Mouse (Mus musculus) cerebellum, adult 18-20 months (tissue): ENCODE data around the gene 4930451I11Rik.

ENCODE experiments used
- DNase-seq, 2 experiments: peaks; one replicate each; pipeline ENCODE4 v3.0.0; 2021

4930451I11Rik gene

DNA sequence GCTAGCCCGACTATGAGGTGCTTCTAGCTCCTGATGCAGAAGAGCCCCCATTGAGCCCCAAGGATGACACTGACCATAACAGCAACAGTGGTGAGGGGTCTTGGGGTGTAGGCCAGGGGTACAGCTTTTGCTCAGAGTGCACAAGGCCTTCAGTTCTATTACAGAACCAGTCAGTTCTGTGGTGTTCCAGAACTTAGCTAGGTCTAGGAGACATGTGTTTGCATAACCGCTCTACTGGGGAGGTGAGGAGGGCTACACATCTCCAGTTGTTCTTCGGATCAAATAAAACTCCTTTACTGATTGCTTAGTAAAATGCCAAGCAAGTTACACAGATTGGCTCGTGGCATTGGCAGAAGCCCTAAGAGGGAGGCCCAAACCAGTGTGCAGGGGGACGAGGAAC is at the start of gene 4930451I11Rik:
Gene 4930451I11Rik (minus strand): TSS at position 101 of the 400 bp plus-strand sequence.
- DNase-seq: no peak

GRCm38 (mm10) chr7:126881040-126881439 is 49.6 kb upstream of the 4930451I11Rik start:
- DNase-seq: no peak

GRCm38 (mm10) chr7:126877239-126877638 is 45.8 kb upstream of the 4930451I11Rik start:
- DNase-seq: no peak

- no peak for DNase-seq
These were observed 39.1 kb upstream of the 4930451I11Rik start for GRCm38 (mm10) chr7:126870520-126870891.

DNA sequence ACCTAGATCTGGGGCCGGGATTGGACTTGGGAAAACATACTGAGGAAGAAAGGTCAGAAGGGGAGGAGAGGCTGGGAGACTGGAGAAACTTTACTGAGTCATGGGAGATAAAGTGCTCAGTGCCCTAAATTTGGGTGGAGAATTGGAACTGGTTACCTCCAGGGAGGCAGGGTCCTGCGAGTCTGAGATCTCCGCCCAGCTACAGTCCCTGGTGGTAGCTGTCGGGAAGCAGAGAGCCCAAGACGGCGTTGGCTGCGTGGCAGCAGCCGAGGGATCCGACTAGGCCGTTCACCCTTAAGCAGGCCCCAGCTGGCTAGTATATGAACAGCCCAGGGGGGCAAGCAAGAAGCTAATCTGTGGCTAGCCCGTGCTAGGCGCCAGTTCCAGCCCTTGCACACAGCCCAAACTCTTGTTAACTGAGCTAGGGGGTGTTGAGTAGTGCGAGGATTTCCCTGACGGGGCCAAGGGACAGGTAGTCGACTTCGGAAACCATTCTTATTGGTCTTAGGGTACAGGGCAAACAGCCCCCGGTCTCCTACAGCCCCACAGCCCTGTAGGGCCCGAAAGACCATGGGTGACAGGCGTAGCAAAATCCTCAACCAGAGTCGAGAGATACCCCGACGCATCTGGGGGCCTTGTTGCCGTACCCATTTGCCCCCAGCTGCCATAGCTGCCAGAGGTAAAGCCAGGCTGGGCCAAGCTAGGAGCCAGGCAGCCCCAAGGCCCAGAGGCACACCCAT is 38.5 kb upstream of the 4930451I11Rik start:
- DNase-seq: no peak

- DNase-seq: no peak
These were observed 36.6 kb upstream of the 4930451I11Rik start for GRCm38 (mm10) chr7:126868003-126868402.

GRCm38 (mm10) chr7:126867534-126867933 is 36.1 kb upstream of the 4930451I11Rik start:
- no peak for DNase-seq

GRCm38 (mm10) chr7:126863791-126864190 is 32.4 kb upstream of the 4930451I11Rik start:
- no peak for DNase-seq

- peak; percentile 94 to 97 for DNase-seq
These were observed 30.8 kb upstream of the 4930451I11Rik start, which contains the start of gene Ino80e for GRCm38 (mm10) chr7:126862147-126862784. Ino80e (minus strand) TSS chr7:126862377.

- peak; percentile 97 to 98 for DNase-seq
These were observed 30.1 kb upstream of the 4930451I11Rik start, which contains the start of gene Hirip3 for GRCm38 (mm10) chr7:126861429-126862130. Hirip3 (plus strand) TSS chr7:126861972.

DNA sequence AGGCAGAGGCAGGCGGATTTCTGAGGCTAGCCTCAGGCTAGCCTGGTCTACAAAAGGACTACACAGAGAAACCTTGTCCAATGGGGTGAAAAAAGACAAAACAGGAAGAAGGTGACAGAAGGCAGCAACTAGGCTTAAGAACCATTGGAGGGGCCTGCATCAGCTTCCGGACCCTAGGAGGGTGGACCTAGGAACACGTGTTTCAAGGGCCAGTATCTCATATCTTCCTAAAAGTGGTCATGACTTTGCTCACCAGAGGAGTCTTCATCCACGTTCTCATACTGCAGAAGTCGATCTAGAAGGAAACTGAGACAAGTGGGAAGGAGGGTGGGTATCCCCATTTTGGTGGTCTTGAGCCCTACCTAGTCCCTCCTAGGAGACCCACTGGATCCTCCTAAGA is 29.5 kb upstream of the 4930451I11Rik start:
- DNase-seq: no peak

GRCm38 (mm10) chr7:126856741-126857420 is 25.4 kb upstream of the 4930451I11Rik start:
- no peak for DNase-seq

- DNase-seq: peak; percentile 41 to 58
These were observed 24.2 kb upstream of the 4930451I11Rik start for GRCm38 (mm10) chr7:126855641-126856040.

DNA sequence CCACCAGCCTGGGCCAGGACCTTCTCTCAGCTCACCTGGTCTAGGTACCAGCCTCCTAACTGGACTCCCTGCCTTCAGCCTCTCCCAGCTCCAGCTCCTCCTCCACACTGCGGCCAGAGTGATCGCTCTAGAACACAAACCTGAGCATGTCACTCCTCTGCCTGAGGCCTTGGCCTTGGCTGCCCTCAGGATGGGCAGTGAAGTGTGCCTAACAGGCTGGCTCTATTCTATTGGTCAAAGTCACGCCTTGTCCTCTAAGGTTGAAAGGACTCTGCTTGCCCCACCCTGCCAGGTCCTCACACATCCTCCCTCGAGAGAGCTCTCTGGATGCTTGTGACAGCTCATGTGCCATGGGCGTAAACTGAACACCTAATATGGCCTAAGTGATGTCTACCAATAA is 22.0 kb upstream of the 4930451I11Rik start:
- no peak for DNase-seq

- DNase-seq: no peak
These were observed 19.8 kb upstream of the 4930451I11Rik start for GRCm38 (mm10) chr7:126851192-126851591.

DNA sequence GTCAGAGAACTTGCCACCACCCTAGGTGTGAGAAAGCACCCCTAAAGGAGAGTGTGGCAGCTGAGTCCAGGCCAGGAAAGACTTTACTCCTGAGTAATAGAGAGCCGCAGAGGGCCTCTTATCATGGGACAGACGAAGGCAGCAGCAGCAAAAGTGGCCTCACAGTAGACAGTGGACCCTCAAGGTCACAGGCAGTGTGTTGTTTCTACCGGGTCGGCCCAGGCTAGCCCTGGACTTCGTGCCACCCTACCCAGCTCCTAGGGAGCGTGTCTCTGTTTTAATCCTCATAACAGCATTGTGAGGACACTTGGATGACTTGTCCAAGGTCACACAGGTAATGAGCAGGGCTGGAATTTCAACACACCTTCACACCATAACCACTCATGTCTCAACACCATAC is 18.7 kb upstream of the 4930451I11Rik start:
- peak in 1 of 2 experiments; percentile 0 for DNase-seq

GRCm38 (mm10) chr7:126848794-126849193 is 17.4 kb upstream of the 4930451I11Rik start:
- DNase-seq: peak in 1 of 2 experiments; percentile 4

GRCm38 (mm10) chr7:126847421-126848398 is 16.3 kb upstream of the 4930451I11Rik start:
- peak; percentile 14 to 41 for DNase-seq

DNA sequence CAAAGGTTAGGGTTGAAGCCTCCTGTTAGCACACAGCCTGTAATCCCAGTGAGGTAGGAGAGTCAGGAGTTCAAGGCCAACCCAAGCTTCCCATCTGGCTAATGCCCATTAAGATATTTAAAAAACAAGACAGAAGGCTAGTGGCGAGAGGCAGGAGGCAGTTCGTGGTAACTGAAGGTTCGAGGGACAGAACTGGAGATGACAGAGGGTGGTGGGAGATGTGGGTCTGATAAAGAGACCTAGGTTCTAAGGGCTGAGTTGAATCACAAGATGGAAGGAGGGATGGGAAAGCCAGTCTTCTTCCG is 15.6 kb upstream of the 4930451I11Rik start, which contains the start of gene Doc2a:
Gene Doc2a (plus strand): TSS at position 301 of the 305 bp plus-strand sequence.
- peak in 1 of 2 experiments; percentile 0 for DNase-seq

GRCm38 (mm10) chr7:126845516-126845915 is 14.1 kb upstream of the 4930451I11Rik start:
- no peak for DNase-seq

- peak in 1 of 2 experiments; percentile 0 for DNase-seq
These were observed 11.8 kb upstream of the 4930451I11Rik start for GRCm38 (mm10) chr7:126843276-126843675.

DNA sequence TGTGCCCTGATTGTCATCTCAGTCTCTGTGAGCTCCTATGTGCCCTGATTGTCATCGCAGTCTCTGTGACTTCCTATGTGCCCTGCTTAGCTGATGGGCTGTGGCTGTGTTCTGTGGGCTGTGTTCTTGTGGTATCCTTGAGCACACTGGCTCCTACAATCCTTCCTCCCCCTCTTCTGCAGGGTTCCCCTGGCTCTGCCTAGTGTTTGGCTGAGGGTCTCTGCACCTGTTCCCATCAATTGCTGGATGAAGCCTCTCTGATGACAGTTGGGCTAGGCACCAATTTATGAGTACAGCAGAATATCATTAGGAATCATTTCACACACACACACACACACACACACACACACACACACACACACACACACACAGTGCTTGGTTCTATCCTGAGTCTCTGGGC is 1.9 kb upstream of the 4930451I11Rik start:
- DNase-seq: no peak
